Mouse (Mus musculus) heart, embryonic 10.5 days (tissue): ENCODE measurements at regions not wholly inside any gene's neighbourhood (a gene's known extent, or its start where the extent isn't known, plus 50 kb on each side); places are given as distances from the start of the nearest gene placed in this dataset.

ENCODE experiments used
- DNase-seq: peaks from one replicate; pipeline ENCODE4 v3.0.0-alpha.2; 2017; ENCODE audit warnings: low spot score
- H3K27ac ChIP-seq: fragments of 300-500 bp; sonication (generic); 2 replicates; pipeline ENCODE4 v1.5.1; 2016; ENCODE audit warnings: mild to moderate bottlenecking
- H3K27me3 ChIP-seq: fragments of 300-500 bp; sonication (generic); 2 replicates; pipeline ENCODE4 v1.6.1; 2016; ENCODE audit warnings: mild to moderate bottlenecking; ENCODE audit not compliant: poor library complexity, insufficient read depth, severe bottlenecking
- H3K36me3 ChIP-seq: fragments of 300-500 bp; sonication (generic); 2 replicates; pipeline ENCODE4 v1.6.1; 2016; ENCODE audit warnings: mild to moderate bottlenecking, moderate library complexity
- H3K4me1 ChIP-seq: fragments of 300-500 bp; sonication (generic); 2 replicates; pipeline ENCODE4 v1.6.1; 2016; ENCODE audit warnings: mild to moderate bottlenecking
- H3K4me3 ChIP-seq: fragments of 300-500 bp; sonication (generic); 2 replicates; pipeline ENCODE4 v1.5.1; 2016; ENCODE audit warnings: mild to moderate bottlenecking, moderate library complexity
- H3K9me3 ChIP-seq: fragments of 300-500 bp; sonication (generic); 2 replicates; pipeline ENCODE4 v1.6.1; 2016; ENCODE audit warnings: mild to moderate bottlenecking, moderate library complexity
- WGBS: fragments of 180-500 bp; shearing (Covaris S2); methylation state at CpG from one replicate; pipeline ENCODE4 v1.1.7; 2016; 5-methylcytosine and 5-hydroxymethylcytosine counted together

DNA sequence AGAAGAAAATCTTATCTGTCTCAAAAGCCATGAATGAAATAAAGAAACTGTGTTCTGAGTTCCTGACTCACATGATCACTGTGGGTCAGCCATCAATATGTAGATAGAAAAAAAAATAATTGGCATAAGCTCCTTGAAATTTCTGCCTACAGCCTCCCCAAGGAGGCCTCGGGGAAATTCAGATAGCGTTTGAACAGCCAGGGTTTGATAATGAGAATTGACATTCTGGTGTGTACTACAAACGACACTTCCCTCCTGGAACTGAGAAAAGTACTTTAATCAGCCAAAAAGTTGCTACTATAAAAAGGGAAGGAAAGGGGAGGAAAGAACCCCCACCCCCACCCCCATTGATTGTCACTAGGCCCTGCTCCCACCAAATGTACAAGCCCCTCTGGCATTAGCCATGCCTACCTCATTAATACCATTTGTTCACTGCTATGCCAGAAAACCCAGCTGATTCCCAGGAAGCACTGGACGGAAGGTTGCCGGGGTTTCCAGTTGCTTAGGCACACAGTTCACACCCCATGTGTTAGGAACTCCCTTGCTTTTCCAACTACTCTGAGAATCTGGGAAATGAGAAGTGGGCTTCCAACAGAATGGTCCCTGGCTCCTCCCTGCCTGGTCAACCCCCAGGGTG lies 78.4 kb upstream of the Klf7 start:
- 0 out of 2 replicates have a peak, but pooled peaks cover 2% of the 10 kb centered on the region for H3K36me3 ChIP-seq
- no peaks in the 10 kb centered on the region for H3K27me3 ChIP-seq
- DNase-seq = no peak
- no peak overlapping the region for H3K27ac ChIP-seq
- no peaks in the 10 kb centered on the region for H3K9me3 ChIP-seq
- 46% methylated on average over 5 of the region's 5 CpGs for WGBS
- H3K4me3 ChIP-seq = no peak overlapping the region
- H3K4me1 ChIP-seq = peaks cover 11% of the 10 kb centered on the region

DNA sequence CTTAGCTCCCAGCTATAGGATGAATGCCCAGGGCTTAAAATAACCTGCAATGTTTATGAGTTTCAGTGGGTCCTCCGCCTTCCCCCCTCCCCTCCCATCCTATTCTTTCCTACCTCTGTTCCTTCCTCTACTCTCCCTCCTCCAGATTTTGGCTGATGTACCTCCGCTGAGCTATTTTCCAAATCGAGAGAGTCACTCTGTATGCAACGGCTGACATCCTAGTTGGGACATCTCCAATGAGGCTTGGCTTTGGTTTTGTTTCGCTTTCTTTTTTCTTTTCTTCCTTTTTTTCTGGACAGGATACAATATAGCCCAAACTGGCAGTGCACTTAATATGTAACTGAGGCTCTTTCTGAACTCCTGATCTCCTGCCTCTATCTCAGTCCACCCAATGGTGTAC lies 76.7 kb upstream of the Klf7 start:
- no peak for DNase-seq
- H3K36me3 ChIP-seq = no peaks in the 10 kb centered on the region
- H3K4me1 ChIP-seq = peaks cover 14% of the 10 kb centered on the region
- 85% methylated on average over 5 of the region's 5 CpGs for WGBS
- H3K27me3 ChIP-seq = no peaks in the 10 kb centered on the region
- no peak overlapping the region for H3K27ac ChIP-seq
- no peak overlapping the region for H3K4me3 ChIP-seq
- no peaks in the 10 kb centered on the region for H3K9me3 ChIP-seq

DNA sequence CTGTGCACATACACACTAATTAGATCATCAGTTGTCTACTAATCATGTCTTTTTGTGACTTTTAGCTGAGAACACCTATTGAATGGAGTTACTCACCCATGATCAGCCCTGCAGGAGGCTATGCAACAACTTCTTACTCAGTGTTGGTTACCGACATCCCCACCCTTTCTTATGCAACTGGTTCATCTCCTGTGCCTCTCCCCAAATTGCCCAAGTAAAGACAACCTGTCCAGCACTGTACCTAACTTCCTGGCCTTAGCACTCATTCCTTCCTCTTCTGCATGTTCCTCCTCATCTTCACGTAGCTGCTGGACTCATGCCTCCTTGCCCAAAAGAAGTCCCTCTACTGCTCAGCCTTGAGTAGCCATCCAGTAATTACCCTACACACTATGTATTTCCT lies 76.2 kb upstream of the Klf7 start:
- Histone ChIP-seq H3K9me3 (no peaks in the 10 kb centered on the region), H3K4me1 (peaks cover 14% of the 10 kb centered on the region), H3K36me3 (no peaks in the 10 kb centered on the region), H3K27ac (no peak overlapping the region), H3K27me3 (no peaks in the 10 kb centered on the region), H3K4me3 (no peak overlapping the region)
- no peak for DNase-seq
- WGBS = 86% methylated on average over 2 of the region's 2 CpGs

DNA sequence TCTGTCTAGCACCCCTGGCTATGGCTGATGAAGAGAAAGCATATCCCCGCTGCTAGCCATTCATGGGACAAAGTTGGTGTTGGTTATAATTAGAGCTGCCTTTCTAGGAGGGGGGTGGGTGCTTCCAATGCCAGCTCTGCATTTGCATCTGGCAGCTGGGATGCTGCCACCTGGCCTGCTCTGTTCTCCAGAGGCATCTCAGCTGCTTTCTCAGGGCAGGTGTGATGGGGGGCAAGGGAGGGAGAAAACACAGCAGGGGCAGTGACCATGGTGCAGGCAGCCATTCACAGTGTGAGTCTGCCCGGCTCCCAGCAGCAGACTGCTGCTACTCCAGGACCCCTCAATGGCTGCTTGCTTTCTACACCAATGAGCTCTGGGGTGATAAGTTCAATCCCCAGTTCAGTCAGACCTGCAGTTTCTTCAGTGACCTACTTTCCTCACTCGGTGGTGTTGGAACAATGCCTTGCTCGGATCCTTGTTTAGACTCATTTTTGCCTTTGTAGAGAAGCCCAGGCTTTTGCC lies 73.9 kb upstream of the Klf7 start:
- WGBS = 20% methylated on average over 4 of the region's 4 CpGs

DNA sequence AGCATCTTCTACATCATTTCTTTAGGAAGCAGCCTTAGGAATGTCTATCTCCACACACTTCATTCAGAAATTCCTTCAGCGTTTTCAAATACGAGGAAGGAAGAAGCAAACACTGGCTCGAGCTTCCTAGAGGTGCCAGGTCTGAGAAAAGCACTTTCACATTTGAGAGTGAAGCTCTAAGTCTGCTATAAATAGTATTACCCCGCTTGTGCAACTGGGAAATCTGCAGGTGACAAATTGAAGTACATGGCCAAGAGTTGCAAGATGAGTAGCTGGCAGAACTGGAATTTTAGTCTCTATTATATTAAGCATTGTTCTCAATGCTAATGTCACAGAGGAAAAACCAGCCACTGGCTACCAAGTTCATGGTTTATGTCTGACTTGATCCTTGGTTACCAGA lies 73.2 kb upstream of the Klf7 start:
- Histone ChIP-seq H3K27me3 (no peaks in the 10 kb centered on the region), H3K9me3 (no peaks in the 10 kb centered on the region), H3K4me3 (no peak overlapping the region), H3K27ac (no peak overlapping the region), H3K36me3 (no peaks in the 10 kb centered on the region), H3K4me1 (peaks cover 16% of the 10 kb centered on the region)
- WGBS = 35% methylated on average over 4 of the region's 4 CpGs
- no peak for DNase-seq

More for the DNA sequence above, 73.9 kb upstream of the Klf7 start:
- no peaks in the 10 kb centered on the region for H3K36me3 ChIP-seq
- H3K4me3 ChIP-seq = no peak overlapping the region; the same call in 1 of the 2 replicates
- peaks cover 14% of the 10 kb centered on the region for H3K4me1 ChIP-seq
- H3K9me3 ChIP-seq = no peaks in the 10 kb centered on the region
- DNase-seq = no peak
- peak overlapping the region; percentile 17; the same call in 1 of the 2 replicates for H3K27ac ChIP-seq
- H3K27me3 ChIP-seq = no peaks in the 10 kb centered on the region

DNA sequence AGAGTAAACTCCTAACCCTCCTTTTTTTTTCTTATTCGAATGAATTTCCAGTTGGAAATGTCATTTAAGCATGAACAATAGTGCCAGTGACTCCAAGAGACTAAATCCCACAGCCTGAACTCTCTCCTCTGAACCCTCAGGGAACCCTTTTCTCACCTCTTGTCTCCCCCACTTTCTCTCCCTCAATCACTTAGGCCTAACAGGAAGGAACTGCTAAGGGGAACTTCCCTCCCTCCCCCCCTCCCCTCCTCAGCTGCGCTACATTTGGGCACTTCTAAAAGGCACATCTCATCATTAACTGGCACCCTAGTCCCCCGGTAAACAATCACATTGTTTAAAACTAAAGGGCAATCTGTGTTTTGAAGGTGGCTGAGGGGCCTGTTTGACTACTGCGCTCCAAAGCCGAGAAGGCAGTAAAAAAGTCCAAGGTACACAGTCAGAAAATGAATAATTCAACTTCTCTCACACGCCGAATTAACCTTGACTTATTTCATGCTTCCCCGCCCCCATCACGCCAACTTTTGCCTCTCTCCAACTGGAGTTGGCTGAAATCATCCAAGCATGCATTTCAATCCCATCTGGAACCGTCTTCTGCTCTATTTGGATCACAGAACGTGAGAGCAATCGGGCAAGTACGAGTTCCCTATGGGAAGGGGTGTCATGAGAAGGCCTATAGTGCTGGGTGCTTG lies 71.2 kb upstream of the Klf7 start:
- no peak for DNase-seq
- Histone ChIP-seq H3K4me1 (peaks cover 24% of the 10 kb centered on the region), H3K27me3 (no peaks in the 10 kb centered on the region), H3K4me3 (no peak overlapping the region), H3K9me3 (no peaks in the 10 kb centered on the region), H3K36me3 (no peaks in the 10 kb centered on the region), H3K27ac (0 out of 2 replicates have a peak overlapping the region, but pooled peaks have one; percentile 42)
- 69% methylated on average over 13 of the region's 13 CpGs for WGBS

DNA sequence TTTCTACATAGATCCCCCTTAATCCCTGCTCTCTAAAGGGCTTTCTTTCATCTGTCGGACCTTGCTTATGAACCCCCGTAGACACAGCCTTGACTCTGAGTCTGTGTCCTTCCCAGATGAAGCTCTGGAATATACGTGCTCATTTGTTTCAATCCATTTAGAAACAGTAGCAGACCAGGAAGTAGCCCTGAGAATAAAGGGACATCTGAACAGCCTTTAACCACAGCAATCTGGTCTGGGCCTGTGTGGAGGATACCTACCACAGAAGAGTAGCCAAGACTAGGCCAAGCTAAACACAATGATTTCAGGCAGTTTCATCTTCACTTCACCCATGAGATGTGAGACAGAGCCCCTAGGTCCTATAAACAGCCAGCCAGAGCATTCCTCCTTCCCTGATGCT lies 70.7 kb upstream of the Klf7 start:
- 80% methylated on average over 3 of the region's 3 CpGs for WGBS
- no peak for DNase-seq
- peaks cover 24% of the 10 kb centered on the region for H3K4me1 ChIP-seq
- no peaks in the 10 kb centered on the region for H3K27me3 ChIP-seq
- H3K27ac ChIP-seq = no peak overlapping the region
- H3K36me3 ChIP-seq = no peaks in the 10 kb centered on the region
- no peak overlapping the region for H3K4me3 ChIP-seq
- no peaks in the 10 kb centered on the region for H3K9me3 ChIP-seq

DNA sequence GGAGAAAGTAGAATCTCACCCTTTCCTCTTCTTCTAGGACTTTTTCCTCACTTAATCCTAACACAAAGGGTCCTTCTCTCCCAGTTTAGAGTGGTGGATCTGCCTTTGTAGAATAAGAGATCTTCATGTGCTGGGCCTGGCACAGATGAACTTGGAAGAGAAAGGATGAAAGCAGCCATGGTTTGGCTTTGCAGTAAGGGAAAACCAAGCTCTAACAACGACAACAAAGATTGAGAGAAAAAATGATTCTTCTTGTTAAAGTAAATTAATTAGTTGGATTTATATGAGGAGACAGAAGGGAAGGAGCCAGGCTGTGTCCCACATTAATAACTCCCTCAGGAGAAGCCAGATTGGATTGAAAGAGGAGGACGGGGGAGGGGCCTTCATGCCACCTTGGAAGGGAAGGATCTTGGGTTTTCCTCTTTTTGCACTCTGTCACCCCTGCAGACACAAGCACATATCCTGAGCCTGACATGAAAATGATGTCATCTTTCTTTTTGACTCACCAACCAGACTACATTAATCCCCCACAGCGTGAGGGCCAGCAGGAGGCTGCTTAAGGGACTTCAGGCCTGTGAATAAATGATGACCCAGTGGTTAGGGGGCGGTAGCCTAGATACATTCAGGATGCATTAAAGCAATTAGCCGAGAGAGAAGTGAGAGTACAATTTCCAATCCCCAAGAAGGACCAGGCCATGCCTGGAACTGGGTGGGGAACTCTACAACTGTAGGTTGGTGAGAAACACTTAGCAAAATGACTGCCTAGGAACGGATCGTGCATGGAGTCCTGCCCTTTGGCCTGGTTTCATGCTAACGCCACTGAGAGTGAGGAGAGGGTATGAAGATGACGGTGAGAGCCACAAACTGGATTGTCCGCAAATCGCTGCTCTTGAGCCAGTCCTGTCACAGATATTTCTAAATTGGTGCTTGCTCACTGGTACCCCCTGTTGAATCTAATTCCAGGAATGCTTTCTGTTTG lies 69.4 kb upstream of the Klf7 start:
- DNase-seq = no peak
- H3K36me3 ChIP-seq = no peaks in the 10 kb centered on the region
- no peak overlapping the region for H3K27ac ChIP-seq
- H3K4me1 ChIP-seq = peaks cover 23% of the 10 kb centered on the region
- no peaks in the 10 kb centered on the region for H3K27me3 ChIP-seq
- no peaks in the 10 kb centered on the region for H3K9me3 ChIP-seq
- no peak overlapping the region for H3K4me3 ChIP-seq
- WGBS = 68% methylated on average over 11 of the region's 11 CpGs

DNA sequence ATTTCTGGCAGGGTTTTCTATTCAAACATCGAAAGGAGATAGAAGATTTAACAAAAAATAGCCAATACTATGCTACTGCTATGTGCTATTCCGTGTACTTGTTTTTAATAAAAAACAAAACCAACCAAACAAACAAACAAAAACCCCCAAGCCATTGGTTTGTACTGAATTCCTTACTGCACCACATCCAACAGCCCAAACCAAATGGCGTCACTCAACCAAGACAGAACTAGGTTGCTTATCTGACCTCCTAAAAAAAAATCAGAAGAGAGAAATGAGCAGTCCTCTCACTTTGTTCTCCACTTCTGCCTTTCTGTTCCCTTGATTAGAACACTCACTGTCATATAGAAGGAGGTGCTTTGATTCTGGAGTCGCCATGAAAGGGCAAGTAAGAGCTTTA lies 68.6 kb upstream of the Klf7 start:
- Histone ChIP-seq H3K4me1 (peaks cover 15% of the 10 kb centered on the region), H3K4me3 (no peak overlapping the region), H3K36me3 (no peaks in the 10 kb centered on the region), H3K9me3 (no peaks in the 10 kb centered on the region), H3K27ac (no peak overlapping the region), H3K27me3 (no peaks in the 10 kb centered on the region)
- WGBS = 79% methylated on average over 4 of the region's 4 CpGs
- no peak for DNase-seq

DNA sequence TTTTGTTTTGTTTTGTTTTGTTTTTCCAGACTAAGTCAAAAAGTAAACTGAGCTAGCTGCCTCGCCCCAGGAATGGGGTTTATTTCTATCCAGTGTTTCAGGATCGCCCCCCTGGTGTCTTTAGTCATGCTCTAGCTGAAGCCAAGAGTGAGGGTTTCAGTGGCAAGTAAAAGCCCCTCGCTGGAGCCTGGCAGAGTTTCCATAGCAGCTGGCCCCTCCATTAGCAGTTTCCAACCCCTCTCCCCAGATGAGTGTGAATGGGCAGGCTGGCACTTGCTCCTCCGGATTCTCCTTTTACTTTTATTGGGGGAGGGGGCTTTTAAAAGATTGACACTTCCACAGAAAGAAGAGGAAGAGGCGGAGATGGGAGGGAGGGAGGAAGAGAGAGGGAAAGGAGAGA lies 68.0 kb upstream of the Klf7 start:
- H3K4me3 ChIP-seq = no peak overlapping the region
- DNase-seq = no peak
- H3K4me1 ChIP-seq = peaks cover 10% of the 10 kb centered on the region; the same call in 1 of the 2 replicates
- no peaks in the 10 kb centered on the region for H3K36me3 ChIP-seq
- 28% methylated on average over 5 of the region's 5 CpGs for WGBS
- H3K9me3 ChIP-seq = no peaks in the 10 kb centered on the region
- no peak overlapping the region for H3K27ac ChIP-seq
- H3K27me3 ChIP-seq = no peaks in the 10 kb centered on the region

DNA sequence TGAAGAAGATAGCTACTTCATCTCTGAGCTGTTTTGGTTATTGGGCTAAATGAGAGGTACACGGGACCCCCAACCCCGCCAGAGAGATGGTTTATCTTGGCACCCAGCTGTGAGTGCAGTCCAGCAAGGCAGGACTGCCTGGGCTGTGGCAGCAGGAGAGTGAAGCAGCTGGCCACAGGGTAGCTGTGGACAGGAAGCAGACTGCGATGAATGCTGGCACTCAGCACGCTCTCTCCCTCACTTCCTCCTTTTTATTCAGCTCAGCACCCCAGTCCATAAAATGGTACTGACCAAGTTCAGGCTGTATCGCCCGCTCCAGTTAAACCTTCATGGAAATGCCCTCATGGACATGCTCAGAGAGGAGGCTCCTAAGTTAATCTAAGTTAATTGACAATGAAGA lies 67.4 kb upstream of the Klf7 start:
- Histone ChIP-seq H3K36me3 (no peaks in the 10 kb centered on the region), H3K9me3 (no peaks in the 10 kb centered on the region), H3K27me3 (no peaks in the 10 kb centered on the region), H3K4me3 (no peak overlapping the region), H3K4me1 (peaks cover 10% of the 10 kb centered on the region; the same call in 1 of the 2 replicates), H3K27ac (no peak overlapping the region)
- DNase-seq = no peak
- 33% methylated on average over 6 of the region's 6 CpGs for WGBS

DNA sequence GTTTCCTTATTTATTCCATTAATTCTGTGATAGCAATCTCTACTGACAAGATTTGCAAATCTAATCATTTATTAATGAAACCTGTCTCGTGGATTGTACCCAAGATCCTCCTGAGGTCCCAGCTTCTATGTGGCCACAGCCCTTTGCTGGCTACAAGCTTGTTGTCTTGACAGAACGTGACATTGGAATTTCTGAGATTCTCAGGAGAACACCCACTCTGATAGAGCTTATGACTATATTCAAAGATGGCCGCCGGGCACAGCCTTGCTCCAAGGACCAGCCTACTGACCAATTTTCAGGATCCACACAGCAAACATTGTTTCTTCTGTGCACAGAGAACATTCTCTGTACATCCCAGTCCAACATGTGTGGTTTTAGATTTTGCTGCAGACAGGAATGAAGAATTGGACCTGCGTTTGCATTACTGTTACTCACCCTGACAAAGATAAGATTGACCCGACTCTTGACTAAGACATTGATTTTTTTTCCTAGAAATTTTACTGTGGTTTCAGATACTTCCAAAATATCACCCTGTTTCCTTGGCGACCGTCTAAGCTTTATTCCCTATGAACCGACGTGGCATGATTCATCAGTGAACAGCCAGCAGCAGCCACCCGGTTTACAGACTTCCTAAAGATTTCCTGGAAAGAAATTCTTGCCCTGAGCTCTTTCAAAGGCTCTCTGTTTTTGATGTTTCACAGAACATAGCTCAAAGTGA lies 65.9 kb upstream of the Klf7 start:
- Histone ChIP-seq H3K9me3 (no peaks in the 10 kb centered on the region), H3K27me3 (no peaks in the 10 kb centered on the region), H3K27ac (no peak overlapping the region), H3K36me3 (no peaks in the 10 kb centered on the region), H3K4me1 (peaks cover 10% of the 10 kb centered on the region; the same call in 1 of the 2 replicates), H3K4me3 (no peak overlapping the region)
- no peak for DNase-seq
- WGBS = 79% methylated on average over 11 of the region's 11 CpGs
